Mouse (Mus musculus): Measurements from ENCODE around the gene Slc25a39. TPM values are rescaled to one million over a fixed set of nuclear protein-coding genes. Genes with fewer than 3 reads are reported as not detected.

Gene Slc25a39
- polyA plus RNA-seq, 1 experiment: 1,456 TPM

DNA sequence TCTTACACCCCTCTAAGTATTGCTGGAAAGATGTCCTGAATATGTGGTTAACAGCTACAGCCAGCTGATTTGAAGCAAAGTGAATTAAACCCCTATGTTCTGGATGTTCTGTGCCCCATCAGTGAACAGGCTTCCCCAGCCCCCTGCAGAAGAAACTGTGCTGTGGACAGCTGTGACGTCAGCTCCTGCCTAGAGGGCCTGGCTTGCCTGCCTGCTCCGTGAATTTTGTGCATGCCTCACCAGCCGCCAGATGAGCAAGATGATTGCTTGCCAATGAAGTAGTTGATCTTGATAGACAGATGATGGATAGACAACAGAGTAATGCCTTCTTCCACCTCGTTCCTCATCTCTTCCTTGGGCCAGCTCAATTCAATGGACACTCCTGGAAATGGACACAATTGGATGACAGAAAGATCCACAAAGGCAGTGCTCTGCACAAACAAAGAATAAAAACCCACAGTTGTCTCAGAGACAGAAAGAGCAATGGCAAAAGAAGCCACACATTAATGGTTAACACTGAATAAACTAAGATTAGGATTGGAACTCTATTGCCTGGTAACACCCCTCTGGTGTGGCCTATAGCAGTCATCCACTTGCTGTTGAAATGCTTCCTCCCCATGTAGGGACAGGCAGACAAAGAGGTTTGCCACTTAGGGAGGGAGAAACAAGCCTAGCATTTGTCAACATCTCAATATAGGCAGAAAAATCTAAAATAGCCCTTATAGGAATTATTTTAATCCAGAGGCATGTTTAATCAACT lies 26.2 kb downstream of the Slc25a39 start:
- Histone ChIP-seq H3K4me3 (ENCODE audit: control insufficient read depth, low read depth, low read length) (no peak overlapping the region), H3K27me3 (ENCODE audit: control insufficient read depth, insufficient read depth, low read length) (no peaks in the 10 kb centered on the region), H3K4me1 (ENCODE audit: control insufficient read depth, insufficient read depth, low read length) (peaks cover 9% of the 10 kb centered on the region), H3K27ac (ENCODE audit: control insufficient read depth, insufficient read depth, low read depth, low read length) (no peak overlapping the region), H3K36me3 (ENCODE audit: control insufficient read depth, insufficient read depth, low read length) (no peaks in the 10 kb centered on the region)
- no peak for TF ChIP-seq CTCF (IDR thresholded peaks at IDR 0.05; ENCODE audit: control insufficient read depth, insufficient read depth, insufficient replicate concordance, low read depth, low read length)
- TF ChIP-seq POLR2A (IDR thresholded peaks at IDR 0.05; ENCODE audit: control insufficient read depth, low read depth, low read length): no peak

DNA sequence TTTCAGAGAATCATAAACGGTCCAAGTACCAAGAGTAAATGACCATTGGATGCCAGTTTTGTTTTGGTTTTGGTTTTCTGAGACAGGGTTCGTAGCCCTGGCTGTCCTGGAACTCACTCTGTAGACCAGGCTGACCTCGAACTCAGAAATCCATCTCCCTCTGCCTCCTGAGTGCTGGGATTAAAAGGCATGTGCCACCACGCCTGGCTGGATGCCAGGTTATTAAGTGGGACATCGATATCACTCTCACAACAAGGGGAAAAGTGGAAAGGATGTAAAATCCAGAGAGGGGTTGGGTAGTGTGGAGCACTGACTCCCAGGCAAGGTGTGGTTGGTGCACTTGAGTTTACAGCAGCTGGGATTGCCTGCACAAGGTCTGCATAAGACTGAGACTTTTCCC lies 27.7 kb downstream of the Slc25a39 start:
- Histone ChIP-seq H3K36me3 (ENCODE audit: control insufficient read depth, insufficient read depth, low read length) (no peaks in the 10 kb centered on the region), H3K4me3 (ENCODE audit: control insufficient read depth, low read depth, low read length) (no peak overlapping the region), H3K27me3 (ENCODE audit: control insufficient read depth, insufficient read depth, low read length) (no peaks in the 10 kb centered on the region), H3K27ac (ENCODE audit: control insufficient read depth, insufficient read depth, low read depth, low read length) (no peak overlapping the region), H3K4me1 (ENCODE audit: control insufficient read depth, insufficient read depth, low read length) (peaks cover 18% of the 10 kb centered on the region)
- TF ChIP-seq POLR2A (IDR thresholded peaks at IDR 0.05; ENCODE audit: control insufficient read depth, low read depth, low read length) (no peak), CTCF (IDR thresholded peaks at IDR 0.05; ENCODE audit: control insufficient read depth, insufficient read depth, insufficient replicate concordance, low read depth, low read length) (no peak)

DNA sequence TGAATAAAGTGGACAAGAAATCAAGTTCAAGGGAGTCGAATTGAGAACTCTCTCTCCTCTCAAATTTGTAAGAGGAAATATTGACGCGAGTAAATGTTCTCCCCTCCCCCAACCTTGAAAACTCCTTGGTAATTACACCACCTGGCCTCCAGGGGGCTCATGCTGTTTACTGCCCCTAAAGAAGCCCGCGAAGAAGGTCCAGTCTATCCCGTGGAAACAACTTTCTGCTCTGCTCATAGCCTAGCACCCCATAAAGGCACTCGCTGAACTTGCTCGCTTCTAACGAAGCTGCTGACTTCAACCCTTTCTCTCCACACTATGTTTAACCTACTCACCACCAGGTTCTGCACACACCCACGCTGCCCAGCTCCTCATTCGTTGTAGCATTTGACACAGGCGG lies 30.6 kb downstream of the Slc25a39 start:
- Histone ChIP-seq H3K27me3 (ENCODE audit: control insufficient read depth, insufficient read depth, low read length) (no peaks in the 10 kb centered on the region), H3K36me3 (ENCODE audit: control insufficient read depth, insufficient read depth, low read length) (no peaks in the 10 kb centered on the region), H3K4me3 (ENCODE audit: control insufficient read depth, low read depth, low read length) (peak overlapping the region; percentile 81), H3K27ac (ENCODE audit: control insufficient read depth, insufficient read depth, low read depth, low read length) (no peak overlapping the region), H3K4me1 (ENCODE audit: control insufficient read depth, insufficient read depth, low read length) (peaks cover 18% of the 10 kb centered on the region)
- TF ChIP-seq POLR2A (IDR thresholded peaks at IDR 0.05; ENCODE audit: control insufficient read depth, low read depth, low read length) (no peak), CTCF (IDR thresholded peaks at IDR 0.05; ENCODE audit: control insufficient read depth, insufficient read depth, insufficient replicate concordance, low read depth, low read length) (peak; percentile 61; the same call in 1 of the 2 replicates)

DNA sequence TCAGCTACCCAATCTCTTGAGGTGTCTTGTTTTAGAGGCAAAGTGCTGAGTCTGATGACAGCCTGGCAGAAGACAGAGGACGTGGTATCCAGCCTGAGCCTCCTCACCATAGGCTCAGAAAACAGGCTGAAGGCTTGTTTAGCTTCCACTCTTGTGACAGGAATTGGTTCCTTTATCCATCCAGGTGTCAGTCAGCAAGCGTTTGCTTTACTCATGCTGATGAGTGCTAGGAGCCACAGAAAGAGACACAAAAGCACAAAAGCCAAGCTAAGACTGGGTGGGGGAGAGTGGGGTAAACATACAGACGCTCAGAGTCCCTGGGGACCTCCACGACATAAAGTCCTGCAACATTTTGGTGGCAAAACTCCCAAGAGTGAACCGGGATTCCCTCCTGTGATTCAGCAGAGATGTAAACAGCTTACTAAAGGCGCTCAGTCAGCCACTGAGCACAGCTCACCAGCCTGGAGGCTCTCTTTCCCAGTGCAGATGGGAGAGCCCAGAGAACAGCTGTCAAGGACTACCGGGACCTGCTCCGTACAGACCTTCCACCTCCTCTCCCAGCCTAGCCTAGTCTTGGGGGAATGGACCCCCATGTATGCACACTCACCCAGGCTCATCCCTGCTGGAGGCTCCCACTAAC lies 31.4 kb downstream of the Slc25a39 start:
- no peak overlapping the region for H3K4me3 ChIP-seq (ENCODE audit: control insufficient read depth, low read depth, low read length)
- TF ChIP-seq POLR2A (IDR thresholded peaks at IDR 0.05; ENCODE audit: control insufficient read depth, low read depth, low read length): no peak
- TF ChIP-seq CTCF (IDR thresholded peaks at IDR 0.05; ENCODE audit: control insufficient read depth, insufficient read depth, insufficient replicate concordance, low read depth, low read length): no peak
- H3K27me3 ChIP-seq (ENCODE audit: control insufficient read depth, insufficient read depth, low read length): no peaks in the 10 kb centered on the region
- H3K4me1 ChIP-seq (ENCODE audit: control insufficient read depth, insufficient read depth, low read length): peaks cover 18% of the 10 kb centered on the region
- no peaks in the 10 kb centered on the region for H3K36me3 ChIP-seq (ENCODE audit: control insufficient read depth, insufficient read depth, low read length)
- no peak overlapping the region for H3K27ac ChIP-seq (ENCODE audit: control insufficient read depth, insufficient read depth, low read depth, low read length)

DNA sequence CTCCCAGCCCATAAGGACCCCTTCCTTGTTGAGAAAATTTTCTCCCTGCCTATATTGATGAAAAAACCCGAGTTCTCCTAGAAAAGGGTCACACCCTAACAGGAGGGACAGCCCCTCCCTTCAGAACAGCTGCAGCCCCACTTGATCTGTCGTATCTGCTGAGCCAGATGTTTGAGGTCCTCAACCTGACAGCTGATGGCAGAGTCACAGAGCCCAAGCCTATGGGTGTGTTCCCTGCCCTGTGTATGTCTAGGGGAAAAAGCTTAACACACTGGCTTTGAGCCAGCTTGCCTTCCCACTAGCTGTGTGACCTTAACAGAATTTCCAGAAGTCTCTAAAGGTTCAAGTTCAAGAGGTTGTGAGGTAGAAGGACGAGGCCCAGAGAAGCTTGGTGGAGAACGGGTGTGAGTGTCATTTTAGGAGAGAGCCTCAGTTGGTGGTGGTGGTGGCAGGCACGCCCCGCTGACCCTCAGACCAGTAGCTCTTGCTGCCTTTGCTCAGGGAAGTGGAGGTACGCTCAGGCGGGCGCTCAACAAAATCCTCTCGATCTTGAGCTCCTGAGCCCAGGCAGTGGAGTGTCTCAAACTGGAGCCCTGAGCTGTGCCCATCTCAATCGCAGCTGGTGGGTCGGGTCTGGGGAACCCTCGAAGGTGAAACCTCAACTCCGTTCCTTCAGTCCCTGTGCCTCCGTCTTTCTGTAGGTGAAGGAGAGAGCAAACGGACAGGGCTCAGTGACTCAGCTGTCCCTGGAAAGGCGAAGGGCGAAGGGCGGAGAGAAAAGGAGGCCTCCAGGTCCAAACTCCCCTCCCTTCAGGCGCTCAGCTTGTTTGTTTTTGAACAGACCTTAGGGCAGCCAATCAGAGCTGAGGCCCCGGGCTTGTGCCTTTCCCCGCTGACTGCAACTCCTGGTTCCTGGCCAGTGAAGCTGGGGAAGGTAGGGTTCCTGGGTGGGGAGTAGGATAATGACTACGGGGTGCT lies 32.3 kb downstream of the Slc25a39 start:
- no peaks in the 10 kb centered on the region for H3K27me3 ChIP-seq (ENCODE audit: control insufficient read depth, insufficient read depth, low read length)
- TF ChIP-seq CTCF (IDR thresholded peaks at IDR 0.05; ENCODE audit: control insufficient read depth, insufficient read depth, insufficient replicate concordance, low read depth, low read length): no peak
- no peak for TF ChIP-seq POLR2A (IDR thresholded peaks at IDR 0.05; ENCODE audit: control insufficient read depth, low read depth, low read length)
- H3K27ac ChIP-seq (ENCODE audit: control insufficient read depth, insufficient read depth, low read depth, low read length): no peak overlapping the region
- no peaks in the 10 kb centered on the region for H3K36me3 ChIP-seq (ENCODE audit: control insufficient read depth, insufficient read depth, low read length)
- no peak overlapping the region; the same call in 1 of the 2 replicates for H3K4me3 ChIP-seq (ENCODE audit: control insufficient read depth, low read depth, low read length)
- peaks cover 18% of the 10 kb centered on the region for H3K4me1 ChIP-seq (ENCODE audit: control insufficient read depth, insufficient read depth, low read length)

DNA sequence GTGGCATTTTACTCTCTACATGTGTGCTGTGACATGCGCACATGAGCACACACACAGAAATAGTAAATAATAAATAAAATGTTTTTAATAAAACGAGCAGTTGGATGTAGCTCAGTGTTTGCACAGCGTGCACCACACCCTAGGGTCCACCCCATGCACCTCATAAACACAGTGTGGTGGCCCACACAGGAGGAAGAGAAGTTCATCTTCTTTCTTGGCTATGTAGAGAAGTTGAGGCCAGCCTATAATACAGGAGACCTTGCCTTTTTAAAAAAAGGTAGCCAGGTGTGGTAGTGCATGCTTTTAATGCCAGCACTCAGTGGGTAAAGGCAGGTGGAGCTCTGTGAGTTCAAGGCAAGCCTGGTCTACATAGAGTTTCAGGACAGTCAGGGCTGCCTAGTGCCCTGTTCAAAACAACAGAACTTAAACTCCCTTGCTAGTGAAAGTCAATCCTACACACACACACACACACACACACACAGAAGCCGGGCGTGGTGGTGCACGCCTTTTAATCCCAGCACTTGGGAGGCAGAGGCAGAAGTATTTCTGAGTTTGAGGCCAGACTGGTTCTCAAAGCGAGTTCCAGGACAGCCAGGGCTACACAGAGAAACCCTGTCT lies 33.5 kb downstream of the Slc25a39 start:
- no peaks in the 10 kb centered on the region for H3K36me3 ChIP-seq (ENCODE audit: control insufficient read depth, insufficient read depth, low read length)
- peaks cover 18% of the 10 kb centered on the region for H3K4me1 ChIP-seq (ENCODE audit: control insufficient read depth, insufficient read depth, low read length)
- H3K4me3 ChIP-seq (ENCODE audit: control insufficient read depth, low read depth, low read length): no peak overlapping the region
- no peak for TF ChIP-seq CTCF (IDR thresholded peaks at IDR 0.05; ENCODE audit: control insufficient read depth, insufficient read depth, insufficient replicate concordance, low read depth, low read length)
- no peak for TF ChIP-seq POLR2A (IDR thresholded peaks at IDR 0.05; ENCODE audit: control insufficient read depth, low read depth, low read length)
- no peak overlapping the region for H3K27ac ChIP-seq (ENCODE audit: control insufficient read depth, insufficient read depth, low read depth, low read length)
- H3K27me3 ChIP-seq (ENCODE audit: control insufficient read depth, insufficient read depth, low read length): no peaks in the 10 kb centered on the region

Data from testis, adult 2 months (tissue).